Mouse (Mus musculus): ENCODE data around the gene Sh3rf3.
A peak's percentile ranks its signal among the peaks of the same experiment; 100 is the strongest.

Sh3rf3 gene

GRCm38 (mm10) chr10:59182306-59182705 is 369.1 kb downstream of the Sh3rf3 start:
- peak; percentile 19 to 39 for DNase-seq

Measured in kidney, postnatal 36 days (tissue).